Mouse (Mus musculus) inflammation-experienced regulatory T-cells, adult 16 weeks (primary cell): ENCODE measurements around the gene Rtp2. TPM values are rescaled to one million over a fixed set of nuclear protein-coding genes. Genes with fewer than 3 reads are reported as not detected.

Experiments used
- polyA plus RNA-seq: library from polyadenylated mRNA; unstranded; fragments of 100-300 nt; shearing (Covaris generic); gene quantifications from one replicate; pipeline ENCODE4 v1.2.1, GENCODE M21; 2017

Gene Rtp2
- not detected for polyA plus RNA-seq

GRCm38 (mm10) chr16:23932294-23932693, at the start of gene Rtp2:
TSS of gene Rtp2 (minus strand) at chr16:23932394.

GRCm38 (mm10) chr16:23890636-23891035, 41.6 kb downstream of the Rtp2 start, which contains the start of gene Sst:
TSS of gene Sst (minus strand) at chr16:23890958.

Other genes starting within 250 kb of the Rtp2 start
- not detected for gene Sst, start 41.4 kb downstream of the Rtp2 start, polyA plus RNA-seq
- gene Gm37419, start 56.1 kb upstream of the Rtp2 start, polyA plus RNA-seq, result not detected
- 26.5 TPM for gene Bcl6, start 56.5 kb upstream of the Rtp2 start, polyA plus RNA-seq